Mouse (Mus musculus) embryo, embryonic 10.5 days (tissue): ENCODE measurements around the gene 4930433I11Rik.
"Not testable (repeated sequence)": the region's sequence is repeated elsewhere in the genome, so short reads cannot be mapped to it uniquely, and the experiment has no call there.

Experiments used
- DNase-seq: peaks from one replicate; pipeline ENCODE4 v3.0.0-alpha.2; 2015; ENCODE audit warnings: low spot score

Gene 4930433I11Rik

GRCm38 (mm10) chr7:40987243-40987642, at the start of gene 4930433I11Rik:
4930433I11Rik (plus strand) TSS chr7:40987543.
- no peak for DNase-seq

DNA sequence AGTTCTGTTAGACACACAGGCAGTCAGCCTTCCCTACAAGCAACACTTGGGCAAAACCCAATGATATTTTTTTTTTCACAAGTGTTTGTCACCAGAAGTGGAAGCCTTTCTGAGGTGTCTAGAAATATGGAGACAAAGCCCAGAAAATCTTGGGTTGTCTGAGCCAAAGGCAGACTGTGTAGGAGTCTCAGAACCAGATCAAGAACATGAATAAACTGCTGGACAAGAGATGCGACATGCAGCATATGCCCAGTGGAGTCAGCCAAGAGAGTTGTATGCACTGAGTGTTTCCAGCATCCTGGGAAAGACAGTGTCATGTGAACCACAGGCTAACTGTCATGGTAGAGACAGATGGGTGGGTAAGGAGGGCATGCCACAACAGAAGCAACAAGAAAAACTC, 48.0 kb upstream of the 4930433I11Rik start:
- no peak for DNase-seq

DNA sequence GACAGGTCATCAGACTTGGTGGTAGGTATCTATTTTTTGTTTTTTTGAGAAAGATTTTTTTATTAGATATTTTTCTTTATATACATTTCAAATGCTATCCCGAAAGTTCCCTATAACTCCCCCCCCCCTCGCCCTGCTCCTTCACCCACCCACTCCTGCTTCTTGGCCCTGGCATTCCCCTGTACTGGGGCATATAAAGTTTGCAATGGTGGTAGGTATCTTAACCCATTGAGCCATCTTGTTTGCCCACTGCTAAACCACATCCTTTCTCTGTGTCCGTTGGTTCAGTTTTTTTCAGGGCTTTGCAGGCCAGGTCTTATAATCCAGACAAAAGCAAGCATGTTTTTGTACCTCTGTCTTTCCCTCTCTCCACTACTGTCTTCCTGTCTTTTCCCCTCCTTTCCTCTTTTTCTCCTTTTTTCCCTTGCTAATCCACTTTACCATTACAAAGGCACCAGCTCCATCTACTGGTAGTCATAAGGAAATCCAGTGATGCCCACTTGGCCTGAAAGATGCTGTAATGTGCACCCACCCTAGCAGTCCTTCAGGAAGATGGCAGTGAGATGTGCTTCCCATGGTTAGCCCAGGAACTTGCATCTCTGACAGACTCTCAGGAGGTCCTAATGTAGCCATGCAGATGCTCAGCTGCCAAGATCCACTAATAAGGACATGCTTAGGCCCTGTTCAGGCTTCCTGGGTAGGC, 45.0 kb upstream of the 4930433I11Rik start:
- peak; percentile 67 for DNase-seq

- DNase-seq = not testable (repeated sequence)
Measured at GRCm38 (mm10) chr7:41032419-41032818, 45.1 kb downstream of the 4930433I11Rik start, which contains the start of gene Gm4884. Gm4884 (plus strand) TSS chr7:41032719.

DNA sequence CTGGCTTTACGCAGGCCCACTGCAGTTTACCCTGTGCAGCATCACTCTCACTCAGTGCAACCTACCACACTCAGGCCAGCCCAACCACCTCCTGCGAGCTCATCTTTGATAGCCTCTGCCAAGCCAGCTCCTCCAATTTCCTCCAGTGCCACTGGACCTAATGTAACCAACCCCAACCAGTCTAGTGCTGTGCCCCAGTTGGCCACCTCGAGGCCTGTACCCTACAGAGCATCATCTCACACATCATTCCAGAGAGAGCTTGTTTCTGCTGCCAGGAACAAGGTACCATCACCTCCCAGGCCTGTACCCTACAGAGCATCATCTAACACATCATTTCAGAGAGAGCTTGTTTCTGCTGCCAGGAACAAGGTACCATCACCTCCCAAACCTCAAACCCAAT, 56.7 kb downstream of the 4930433I11Rik start:
- not testable (repeated sequence) for DNase-seq
